ENCODE assay signal across 13 mouse cellular contexts in the genomic region with DNA sequence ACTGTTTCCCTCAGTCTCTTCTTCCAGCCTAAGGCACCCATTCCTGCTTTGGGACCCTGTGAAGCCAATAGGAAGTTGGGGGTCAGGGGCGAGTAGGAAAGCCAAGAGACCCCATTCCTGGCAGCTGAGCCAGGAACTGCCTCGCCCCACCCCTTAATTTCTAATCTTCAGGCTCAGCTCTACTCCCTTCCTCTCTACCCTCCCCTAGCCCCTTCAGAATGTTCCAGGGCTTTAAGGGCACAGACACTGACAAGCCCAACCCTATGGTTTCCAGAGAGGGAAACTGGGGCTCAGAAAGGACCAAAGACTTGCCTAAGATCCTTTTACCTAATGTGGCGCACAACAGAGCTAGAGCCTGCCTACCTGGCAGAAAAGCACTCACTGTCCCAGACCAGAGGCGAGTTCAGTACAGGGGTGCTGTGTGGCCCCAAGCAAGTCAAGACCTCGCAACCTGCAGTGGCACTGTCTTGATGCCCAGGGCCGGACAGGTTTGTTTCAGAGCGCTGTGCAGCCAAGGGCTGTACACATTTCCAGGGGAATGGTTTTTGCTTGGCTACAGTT. TPM values are rescaled to one million over a fixed set of nuclear protein-coding genes. Genes with fewer than 3 reads are reported as not detected.
A peak's percentile ranks its signal among the peaks of the same experiment; 100 is the strongest.
DNase-seq lines count a peak whose midpoint lies in the region; ATAC-seq and TF ChIP-seq lines count a peak whose summit lies in the region.
"Had no signal": no experiment of that assay in that cellular context is flagged by ENCODE, and none has a peak within 500 bp of the region (broad histone marks: within the 10 kb centered on the region; RNA-seq: fewer than 3 reads in every experiment).

No protein-coding gene starts in this region.

- no peaks in the 10 kb centered on the region for H3K9me3 ChIP-seq in hindbrain, embryonic 12.5 days (replicated peaks)
- H3K9me3 ChIP-seq in hindbrain, embryonic 16.5 days (ENCODE audit: control insufficient read depth, low read length), result no peaks in the 10 kb centered on the region
- H3K9me3 ChIP-seq in MEL (replicated peaks; ENCODE audit: insufficient read depth, low read length), result no peaks in the 10 kb centered on the region
- no peaks in the 10 kb centered on the region for H3K9me3 ChIP-seq in liver, embryonic 13.5 days (replicated peaks)

- peaks cover 10% of the 10 kb centered on the region; the same call in 1 of the 2 replicates for H3K4me1 ChIP-seq in hindbrain, embryonic 12.5 days
- H3K4me1 ChIP-seq in hindbrain, embryonic 16.5 days (ENCODE audit: control insufficient read depth, insufficient read depth, low read depth, low read length), result no peaks in the 10 kb centered on the region
- H3K4me1 ChIP-seq in MEL (ENCODE audit: control insufficient read depth in 1 of 2, insufficient read depth in 2 of 2, low read length in 2 of 2), result peaks cover 23 to 32% of the 10 kb centered on the region in 2 experiments
- H3K4me1 ChIP-seq in liver, embryonic 13.5 days (replicated peaks), result peaks cover 73% of the 10 kb centered on the region

- H3K79me2 ChIP-seq in MEL (ENCODE audit: control insufficient read depth, insufficient read depth, low read length, poor library complexity), result no peaks in the 10 kb centered on the region; the same call in 1 of the 2 replicates

- no peak overlapping the region for H3K4me3 ChIP-seq in hindbrain, embryonic 12.5 days
- H3K4me3 ChIP-seq in hindbrain, embryonic 16.5 days (ENCODE audit: low read length), result no peak overlapping the region
- H3K4me3 ChIP-seq in MEL (ENCODE audit: control insufficient read depth in 1 of 2, insufficient read depth in 1 of 2, low read depth in 2 of 2, low read length in 2 of 2), result peak overlapping the region; percentile 45 to 47
- H3K4me3 ChIP-seq in liver, embryonic 13.5 days (replicated peaks), result peak overlapping the region; percentile 84

- H3K4me2 ChIP-seq in hindbrain, embryonic 12.5 days (replicated peaks), result 0 out of 2 replicates have a peak overlapping the region, but pooled peaks have one; percentile 7
- no peak overlapping the region for H3K4me2 ChIP-seq in hindbrain, embryonic 16.5 days (ENCODE audit: low read length)
- H3K4me2 ChIP-seq in liver, embryonic 13.5 days, result peak overlapping the region; percentile 92

- 52% methylated on average over 7 of the region's 7 CpGs for WGBS in hindbrain, embryonic 12.5 days
- WGBS in hindbrain, embryonic 16.5 days, result 58% methylated on average over 7 of the region's 7 CpGs
- WGBS in liver, embryonic 13.5 days (ENCODE audit: insufficient replicate concordance), result 37% methylated on average over 7 of the region's 7 CpGs

- TF ChIP-seq CTCF in MEL (IDR thresholded peaks at IDR 0.05 in 2 of 3, conservative IDR thresholded peaks at IDR 0.05 in 1 of 3; ENCODE audit: control insufficient read depth in 1 of 3, insufficient read depth in 1 of 3, low read depth in 2 of 3, low read length in 3 of 3, poor library complexity in 1 of 3, severe bottlenecking in 1 of 3), result no peak

- no peak for TF ChIP-seq RAD21 in MEL (IDR thresholded peaks at IDR 0.05; ENCODE audit: low read depth, low read length)

- no peak for ATAC-seq in hindbrain, embryonic 12.5 days (ENCODE audit: low FRiP score)
- ATAC-seq in hindbrain, embryonic 16.5 days, result no peak
- ATAC-seq in erythroblast, adult 5-6 weeks (replicated peaks; ENCODE audit: low FRiP score, poor library complexity, severe bottlenecking), result peak; percentile 3; the same call in 1 of the 2 replicates
- ATAC-seq in liver, embryonic 13.5 days (ENCODE audit: low read depth), result peak; percentile 57

- TF ChIP-seq POLR2A in MEL (IDR thresholded peaks at IDR 0.05; ENCODE audit: control insufficient read depth in 1 of 2, insufficient read depth in 1 of 2, low read depth in 1 of 2, low read length in 2 of 2, poor library complexity in 1 of 2), result no peak

- peak; percentile 70 for DNase-seq in MEL (ENCODE audit: low read depth, low spot score)
- no peak for DNase-seq in liver, embryonic 13.5 days
- DNase-seq in left cerebral cortex, adult 11 months (ENCODE audit: low spot score), result no peak
- DNase-seq in left cerebral cortex, adult 8-10 months (ENCODE audit: low spot score in 2 of 2), result no peak
- DNase-seq: adrenal gland, postnatal 25 days; kidney, adult 9 months; left cerebral cortex, postnatal 4 days; right cerebral cortex, postnatal 14 days; thymus, postnatal 14 days had no signal

- no peak overlapping the region for H3K27ac ChIP-seq in hindbrain, embryonic 12.5 days
- no peak overlapping the region for H3K27ac ChIP-seq in hindbrain, embryonic 16.5 days (ENCODE audit: low read depth, low read length)
- H3K27ac ChIP-seq in MEL (ENCODE audit: control insufficient read depth, low read depth, low read length), result peak overlapping the region; percentile 85
- peak overlapping the region; percentile 100 for H3K27ac ChIP-seq in liver, embryonic 13.5 days

- no peak overlapping the region for H3K9ac ChIP-seq in hindbrain, embryonic 12.5 days
- H3K9ac ChIP-seq in hindbrain, embryonic 16.5 days (ENCODE audit: low read depth, low read length), result no peak overlapping the region
- H3K9ac ChIP-seq in MEL (ENCODE audit: control insufficient read depth, low read depth, low read length, poor library complexity, severe bottlenecking), result peak overlapping the region; percentile 58
- peak overlapping the region; percentile 88 for H3K9ac ChIP-seq in liver, embryonic 13.5 days

- H3K27me3 ChIP-seq in hindbrain, embryonic 12.5 days, result peaks cover 34% of the 10 kb centered on the region
- H3K27me3 ChIP-seq in hindbrain, embryonic 16.5 days (replicated peaks; ENCODE audit: control insufficient read depth, insufficient read depth, low read length), result peaks cover 15% of the 10 kb centered on the region
- no peaks in the 10 kb centered on the region for H3K27me3 ChIP-seq in MEL (ENCODE audit: control insufficient read depth in 1 of 2, insufficient read depth in 2 of 2, low read length in 2 of 2)
- 0 out of 2 replicates have a peak, but pooled peaks cover 4% of the 10 kb centered on the region for H3K27me3 ChIP-seq in liver, embryonic 13.5 days

- no peaks in the 10 kb centered on the region for H3K36me3 ChIP-seq in hindbrain, embryonic 12.5 days
- H3K36me3 ChIP-seq in hindbrain, embryonic 16.5 days (ENCODE audit: control insufficient read depth, insufficient read depth, low read length), result no peaks in the 10 kb centered on the region
- peaks cover 0 to 30% of the 10 kb centered on the region in 2 experiments; a peak in 2 of 4 replicates for H3K36me3 ChIP-seq in MEL (ENCODE audit: control insufficient read depth in 1 of 2, insufficient read depth in 2 of 2, low read length in 2 of 2)
- H3K36me3 ChIP-seq in liver, embryonic 13.5 days, result peaks cover 67% of the 10 kb centered on the region

- TF ChIP-seq EP300 in MEL (IDR thresholded peaks at IDR 0.05; ENCODE audit: low read depth in 1 of 2, low read length in 2 of 2), result no peak; a peak in 1 of 4 replicates

RNA-seq across cellular contexts. Expression of a gene that starts 5.6 kb away (rescaled TPM):
- polyA plus RNA-seq in hindbrain, embryonic 12.5 days (2016; fragmentation: Nextera tagmentation; extraction: Ambion mirVana), result 7.9 and 10.1 TPM in 2 replicates
- polyA plus RNA-seq in hindbrain, embryonic 16.5 days (2015; fragmentation: Nextera tagmentation; extraction: Ambion mirVana), result 1.7 and 2.1 TPM in 2 replicates
- total RNA-seq in MEL (2012; rRNA removed), result 64.8 and 176 TPM in 2 replicates
- 10 to 100 TPM in 1 of 2 experiments, not detected in 1; 49.9 TPM for polyA plus RNA-seq in MEL (2012; ENCODE audit: insufficient read depth in 1 of 2, insufficient read length in 2 of 2, low read depth in 1 of 2, low replicate concordance in 2 of 2, missing spikeins in 1 of 2)
- total RNA-seq in erythroblast, adult 5-6 weeks (2015; ENCODE audit: low replicate concordance), result 408 and 436 TPM in 2 replicates
- total RNA-seq in erythroblast, adult 5-6 weeks (2017; ENCODE audit: low replicate concordance), result 820 and 839 TPM in 2 replicates
- 545 and 561 TPM in 2 replicates for polyA plus RNA-seq in liver, embryonic 13.5 days (2015; fragmentation: Nextera tagmentation; extraction: Ambion mirVana)
- total RNA-seq in left cerebral cortex, adult 8-10 months (2022), result under 1 TPM in 1 of 4 experiments, not detected in 3; 0.50 TPM
- total RNA-seq: gastrocnemius, adult 18-20 months; left cerebral cortex, postnatal 4 days had no signal

RNA-seq across cellular contexts. Expression of a gene that starts 16.8 kb away (rescaled TPM):
- polyA plus RNA-seq in hindbrain, embryonic 12.5 days (2016; fragmentation: Nextera tagmentation; extraction: Ambion mirVana), result 89.8 and 97.9 TPM in 2 replicates
- 75.4 and 76.6 TPM in 2 replicates for polyA plus RNA-seq in hindbrain, embryonic 16.5 days (2015; fragmentation: Nextera tagmentation; extraction: Ambion mirVana)
- 22.2 and 25.6 TPM in 2 replicates for total RNA-seq in MEL (2012; rRNA removed)
- 10 to 100 TPM in 1 of 2 experiments, not detected in 1; 35.9 TPM for polyA plus RNA-seq in MEL (2012; ENCODE audit: insufficient read depth in 1 of 2, insufficient read length in 2 of 2, low read depth in 1 of 2, low replicate concordance in 2 of 2, missing spikeins in 1 of 2)
- total RNA-seq in erythroblast, adult 5-6 weeks (2015; ENCODE audit: low replicate concordance), result 13.0 and 19.4 TPM in 2 replicates
- 36.0 and 39.9 TPM in 2 replicates for total RNA-seq in erythroblast, adult 5-6 weeks (2017; ENCODE audit: low replicate concordance)
- 19.0 and 23.3 TPM in 2 replicates for polyA plus RNA-seq in liver, embryonic 13.5 days (2015; fragmentation: Nextera tagmentation; extraction: Ambion mirVana)
- 10 to 100 TPM; 48.8 to 62.7 (median 58.4) TPM for total RNA-seq in left cerebral cortex, adult 8-10 months (2022)

RNA-seq across cellular contexts. Expression of a gene that starts 44.9 kb away (rescaled TPM):
- polyA plus RNA-seq in hindbrain, embryonic 12.5 days (2016; fragmentation: Nextera tagmentation; extraction: Ambion mirVana), result 163 and 169 TPM in 2 replicates
- polyA plus RNA-seq in hindbrain, embryonic 16.5 days (2015; fragmentation: Nextera tagmentation; extraction: Ambion mirVana), result 214 and 227 TPM in 2 replicates
- total RNA-seq in MEL (2012; rRNA removed), result 58.5 and 64.7 TPM in 2 replicates
- polyA plus RNA-seq in MEL (2012; ENCODE audit: insufficient read depth in 1 of 2, insufficient read length in 2 of 2, low read depth in 1 of 2, low replicate concordance in 2 of 2, missing spikeins in 1 of 2), result 100 to 1,000 TPM in 1 of 2 experiments, not detected in 1; 115 TPM
- total RNA-seq in erythroblast, adult 5-6 weeks (2015; ENCODE audit: low replicate concordance), result 150 and 151 TPM in 2 replicates
- total RNA-seq in erythroblast, adult 5-6 weeks (2017; ENCODE audit: low replicate concordance), result 200 and 208 TPM in 2 replicates
- polyA plus RNA-seq in liver, embryonic 13.5 days (2015; fragmentation: Nextera tagmentation; extraction: Ambion mirVana), result 83.1 and 92.7 TPM in 2 replicates
- total RNA-seq in left cerebral cortex, adult 8-10 months (2022), result 100 to 1,000 TPM; 119 to 138 (median 124) TPM

RNA-seq across cellular contexts. Expression of a gene that starts 53.5 kb away (rescaled TPM):
- polyA plus RNA-seq in hindbrain, embryonic 12.5 days (2016; fragmentation: Nextera tagmentation; extraction: Ambion mirVana), result 536 and 591 TPM in 2 replicates
- polyA plus RNA-seq in hindbrain, embryonic 16.5 days (2015; fragmentation: Nextera tagmentation; extraction: Ambion mirVana), result 453 and 454 TPM in 2 replicates
- total RNA-seq in MEL (2012; rRNA removed), result 58.1 and 59.5 TPM in 2 replicates
- 100 to 1,000 TPM in 1 of 2 experiments, not detected in 1; 110 TPM for polyA plus RNA-seq in MEL (2012; ENCODE audit: insufficient read depth in 1 of 2, insufficient read length in 2 of 2, low read depth in 1 of 2, low replicate concordance in 2 of 2, missing spikeins in 1 of 2)
- 2,585 and 2,588 TPM in 2 replicates for total RNA-seq in erythroblast, adult 5-6 weeks (2015; ENCODE audit: low replicate concordance)
- 1,104 and 1,368 TPM in 2 replicates for total RNA-seq in erythroblast, adult 5-6 weeks (2017; ENCODE audit: low replicate concordance)
- polyA plus RNA-seq in liver, embryonic 13.5 days (2015; fragmentation: Nextera tagmentation; extraction: Ambion mirVana), result 232 and 286 TPM in 2 replicates
- 100 to 1,000 TPM; 218 to 302 (median 272) TPM for total RNA-seq in left cerebral cortex, adult 8-10 months (2022)

Comparison
In these comparisons a context has a peak if more than half of its experiments do, and no peak if none do; other contexts are left out.
1. ATAC-seq: peak in erythroblast, adult 5-6 weeks (single experiment) and liver, embryonic 13.5 days (single experiment); none in hindbrain, embryonic 12.5 days (single experiment) and hindbrain, embryonic 16.5 days (single experiment).
2. H3K27ac ChIP-seq: peak in MEL (single experiment) and liver, embryonic 13.5 days (single experiment); none in hindbrain, embryonic 12.5 days (single experiment) and hindbrain, embryonic 16.5 days (single experiment).
3. H3K4me3 ChIP-seq: peak in MEL (2 of 2) and liver, embryonic 13.5 days (single experiment); none in hindbrain, embryonic 12.5 days (single experiment) and hindbrain, embryonic 16.5 days (single experiment).
4. H3K9ac ChIP-seq: peak in MEL (single experiment) and liver, embryonic 13.5 days (single experiment); none in hindbrain, embryonic 12.5 days (single experiment) and hindbrain, embryonic 16.5 days (single experiment).
5. RNA of a gene that starts 5.6 kb away (polyA plus RNA-seq): 545 to 561 TPM in liver, embryonic 13.5 days; 49.9 TPM in MEL, 7.9 to 10.1 TPM in hindbrain, embryonic 12.5 days and 1.7 to 2.1 TPM in hindbrain, embryonic 16.5 days; every median in the first group is over 10 times any median in the second.